Mouse (Mus musculus) liver, embryonic 12.5 days (tissue): Measurements from ENCODE around the gene Snapc2. TPM values are rescaled to one million over a fixed set of nuclear protein-coding genes. Genes with fewer than 3 reads are reported as not detected.

Source experiments
- ATAC-seq: fragments of 200-750 bp; cut with Nextera tagmentation; 2 replicates; pipeline ENCODE4 v1.8.0; 2017; ENCODE audit warnings: moderate number of reproducible peaks, mild to moderate bottlenecking, moderate library complexity
- H3K27ac ChIP-seq: fragments of 300-500 bp; sonication (generic); 2 replicates; pipeline ENCODE4 v1.5.1; 2016; ENCODE audit warnings: mild to moderate bottlenecking
- H3K27me3 ChIP-seq: fragments of 300-500 bp; sonication (generic); replicated peaks from 2 replicates; pipeline ENCODE4 v1.6.1; 2016; ENCODE audit warnings: mild to moderate bottlenecking, moderate library complexity
- H3K36me3 ChIP-seq: fragments of 300-500 bp; sonication (generic); 2 replicates; pipeline ENCODE4 v1.6.1; 2016; ENCODE audit warnings: mild to moderate bottlenecking, moderate library complexity
- H3K4me1 ChIP-seq: fragments of 300-500 bp; sonication (generic); 2 replicates; pipeline ENCODE4 v1.6.1; 2016
- H3K4me2 ChIP-seq: fragments of 300-500 bp; sonication (generic); 2 replicates; pipeline ENCODE4 v1.6.1; 2016; ENCODE audit warnings: mild to moderate bottlenecking, moderate library complexity
- H3K4me3 ChIP-seq: fragments of 300-500 bp; sonication (generic); 2 replicates; pipeline ENCODE4 v1.5.1; 2016; ENCODE audit warnings: mild to moderate bottlenecking, moderate library complexity
- H3K9ac ChIP-seq: fragments of 300-500 bp; sonication (generic); 2 replicates; pipeline ENCODE4 v1.6.1; 2016; ENCODE audit warnings: mild to moderate bottlenecking, moderate library complexity
- H3K9me3 ChIP-seq: fragments of 300-500 bp; sonication (generic); replicated peaks from 2 replicates; pipeline ENCODE4 v1.6.1; 2016; ENCODE audit warnings: mild to moderate bottlenecking, moderate library complexity
- WGBS: fragments of 180-500 bp; shearing (Covaris S2); methylation state at CpG from one replicate; pipeline ENCODE4 v1.1.7; 2016; ENCODE audit not compliant: insufficient replicate concordance; 5-methylcytosine and 5-hydroxymethylcytosine counted together
- polyA plus RNA-seq: library from polyadenylated mRNA; unstranded; fragments of >200 nt; fragmentation: Nextera tagmentation; extraction: Ambion mirVana; gene quantifications from 2 replicates; pipeline ENCODE4 v1.2.1, GENCODE M21; 2016

Snapc2 gene
- polyA plus RNA-seq, 1 experiment from 2014 or later: 27.2 TPM

GRCm38 (mm10) chr8:4297822-4298221 is 44.9 kb downstream of the Snapc2 start:
- Histone ChIP-seq H3K27ac (no peak overlapping the region), H3K36me3 (peaks cover 98% of the 10 kb centered on the region), H3K27me3 (no peaks in the 10 kb centered on the region), H3K9ac (no peak overlapping the region), H3K4me3 (no peak overlapping the region), H3K4me2 (no peak overlapping the region), H3K9me3 (no peaks in the 10 kb centered on the region), H3K4me1 (no peaks in the 10 kb centered on the region)
- ATAC-seq: no peak
- 63% methylated on average over 4 of the region's 4 CpGs for WGBS

- Histone ChIP-seq H3K4me1 (peaks cover 29% of the 10 kb centered on the region), H3K9ac (no peak overlapping the region), H3K4me2 (peak overlapping the region; percentile 19; the same call in 1 of the 2 replicates), H3K36me3 (peaks cover 99% of the 10 kb centered on the region), H3K9me3 (no peaks in the 10 kb centered on the region), H3K27me3 (no peaks in the 10 kb centered on the region), H3K4me3 (no peak overlapping the region), H3K27ac (peak overlapping the region; percentile 59)
- 25% methylated on average over 3 of the region's 3 CpGs for WGBS
- ATAC-seq: peak; percentile 91
Measured at GRCm38 (mm10) chr8:4304124-4304547, 51.3 kb downstream of the Snapc2 start.

Other genes with a start within 250 kb of the Snapc2 start
- not detected in 2 replicates for gene Cd209f, start 147.2 kb upstream of the Snapc2 start, polyA plus RNA-seq
- not detected in 2 replicates for gene Cd209g, start 119.0 kb upstream of the Snapc2 start, polyA plus RNA-seq
- gene Evi5l, start 86.5 kb upstream of the Snapc2 start, polyA plus RNA-seq: 8.0 and 8.6 TPM in 2 replicates
- gene Prr36, start 35.6 kb upstream of the Snapc2 start, polyA plus RNA-seq: 0.25 and 0.43 TPM in 2 replicates
- 0.18 and 0.37 TPM in 2 replicates for gene Lrrc8e, start 26.3 kb upstream of the Snapc2 start, polyA plus RNA-seq
- 18.0 and 21.1 TPM in 2 replicates for gene Map2k7, start 14.3 kb upstream of the Snapc2 start, polyA plus RNA-seq
- gene Gm49320, start 14.2 kb upstream of the Snapc2 start, polyA plus RNA-seq: 0.18 and 0.43 TPM in 2 replicates
- gene Tgfbr3l, start 4.9 kb upstream of the Snapc2 start, polyA plus RNA-seq: 1.3 and 1.4 TPM in 2 replicates
- gene Ctxn1, start 6.2 kb downstream of the Snapc2 start, polyA plus RNA-seq: 5.5 and 7.1 TPM in 2 replicates
- 53.0 and 54.4 TPM in 2 replicates for gene Timm44, start 22.8 kb downstream of the Snapc2 start, polyA plus RNA-seq
- gene Ccl25, start 72.1 kb downstream of the Snapc2 start, polyA plus RNA-seq: 9.6 and 10.9 TPM in 2 replicates
- gene Elavl1, start 72.3 kb downstream of the Snapc2 start, polyA plus RNA-seq: 211 and 215 TPM in 2 replicates
- gene Cers4, start 239.9 kb downstream of the Snapc2 start, polyA plus RNA-seq: 4.2 and 4.3 TPM in 2 replicates